Mouse (Mus musculus) heart, embryonic 11.5 days (tissue): ENCODE results near the gene H3f3b. TPM values are rescaled to one million over a fixed set of nuclear protein-coding genes. Genes with fewer than 3 reads are reported as not detected.
"Not testable (repeated sequence)": the region's sequence is repeated elsewhere in the genome, so short reads cannot be mapped to it uniquely, and the experiment has no call there.

Experiments
- ATAC-seq: fragments of 200-750 bp; cut with Nextera tagmentation; replicated peaks from 2 replicates; pipeline ENCODE4 v1.8.0; 2017; ENCODE audit warnings: moderate library complexity; ENCODE audit not compliant: insufficient number of reproducible peaks, low FRiP score, low TSS enrichment
- H3K27ac ChIP-seq: fragments of 300-500 bp; sonication (generic); 2 replicates; pipeline ENCODE4 v1.5.1; 2014; ENCODE audit warnings: mild to moderate bottlenecking, low read depth, low read length
- H3K27me3 ChIP-seq: fragments of 300-500 bp; sonication (generic); 2 replicates; pipeline ENCODE4 v1.6.1; 2014; ENCODE audit warnings: mild to moderate bottlenecking, low read length, mixed read lengths; ENCODE audit not compliant: control insufficient read depth, insufficient read depth
- H3K36me3 ChIP-seq: fragments of 300-500 bp; sonication (generic); 2 replicates; pipeline ENCODE4 v1.6.1; 2014; ENCODE audit warnings: mild to moderate bottlenecking, low read length, moderate library complexity, mixed read lengths; ENCODE audit not compliant: control insufficient read depth, insufficient read depth
- H3K4me1 ChIP-seq: fragments of 300-500 bp; sonication (generic); 2 replicates; pipeline ENCODE4 v1.6.1; 2014; ENCODE audit warnings: low read length; ENCODE audit not compliant: control insufficient read depth, insufficient read depth
- H3K4me2 ChIP-seq: fragments of 300-500 bp; sonication (generic); 2 replicates; pipeline ENCODE4 v1.6.1; 2014; ENCODE audit warnings: mild to moderate bottlenecking, moderate library complexity
- H3K4me3 ChIP-seq: fragments of 300-500 bp; sonication (generic); 2 replicates; pipeline ENCODE4 v1.5.1; 2014; ENCODE audit warnings: low read depth, low read length
- H3K9ac ChIP-seq: fragments of 300-500 bp; sonication (generic); 2 replicates; pipeline ENCODE4 v1.6.1; 2014; ENCODE audit warnings: mild to moderate bottlenecking, low read depth, low read length, moderate library complexity
- H3K9me3 ChIP-seq: fragments of 300-500 bp; sonication (generic); replicated peaks from 2 replicates; pipeline ENCODE4 v1.6.1; 2016; ENCODE audit warnings: low read length; ENCODE audit not compliant: control insufficient read depth
- WGBS: fragments of 180-500 bp; shearing (Covaris S2); extraction: QIAGEN DNeasy Blood & Tissue Kit; methylation state at CpG from one replicate; pipeline ENCODE4 v1.1.7; 2014; ENCODE audit not compliant: insufficient replicate concordance; 5-methylcytosine and 5-hydroxymethylcytosine counted together
- polyA plus RNA-seq: library from polyadenylated mRNA; unstranded; fragments of >200 nt; fragmentation: Nextera tagmentation; extraction: Ambion mirVana; gene quantifications from 2 replicates; pipeline ENCODE4 v1.2.1, GENCODE M21; 2014

The H3f3b gene
- polyA plus RNA-seq, 1 experiment from 2014 or later, result 757 TPM

DNA sequence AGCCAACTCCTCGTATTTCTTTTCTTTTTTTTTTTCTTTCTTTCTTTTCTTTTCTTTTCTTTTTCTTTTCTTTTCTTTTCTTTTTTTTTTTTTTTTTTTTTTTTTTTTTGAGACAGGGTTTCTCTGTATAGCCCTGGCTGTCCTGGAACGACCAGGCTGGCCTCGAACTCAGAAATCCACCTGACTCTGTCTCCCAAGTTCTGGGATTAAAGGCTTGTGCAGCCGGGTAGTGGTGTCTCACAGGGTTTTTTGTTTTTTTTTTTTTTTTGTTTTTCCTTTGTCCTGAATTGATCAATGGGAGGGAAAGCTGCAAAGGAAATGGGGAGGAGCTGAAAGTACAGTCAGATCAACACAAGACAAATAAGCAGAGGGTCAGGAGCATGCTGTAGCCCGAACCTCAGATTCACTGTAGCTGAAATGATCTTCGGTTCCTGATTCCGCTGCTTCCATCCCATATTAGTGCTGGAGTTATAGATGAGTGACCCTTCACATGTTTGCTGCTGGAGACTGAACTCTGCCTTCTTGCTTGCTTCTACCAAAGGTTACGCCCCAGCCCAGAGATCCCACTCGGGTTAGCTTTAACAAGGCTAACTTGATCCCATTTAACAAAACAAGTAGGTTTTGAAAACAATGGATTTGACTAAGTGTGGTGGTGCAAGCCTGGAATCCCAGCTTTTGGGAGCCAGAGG lies 559 bp upstream of the H3f3b start:
- Histone ChIP-seq H3K4me1 (peaks cover 20% of the 10 kb centered on the region), H3K9me3 (no peaks in the 10 kb centered on the region), H3K36me3 (no peaks in the 10 kb centered on the region), H3K27me3 (no peaks in the 10 kb centered on the region), H3K4me2 (no peak overlapping the region), H3K4me3 (no peak overlapping the region), H3K9ac (no peak overlapping the region), H3K27ac (no peak overlapping the region)
- no peak for ATAC-seq
- 79% methylated on average over 9 of the region's 9 CpGs for WGBS

DNA sequence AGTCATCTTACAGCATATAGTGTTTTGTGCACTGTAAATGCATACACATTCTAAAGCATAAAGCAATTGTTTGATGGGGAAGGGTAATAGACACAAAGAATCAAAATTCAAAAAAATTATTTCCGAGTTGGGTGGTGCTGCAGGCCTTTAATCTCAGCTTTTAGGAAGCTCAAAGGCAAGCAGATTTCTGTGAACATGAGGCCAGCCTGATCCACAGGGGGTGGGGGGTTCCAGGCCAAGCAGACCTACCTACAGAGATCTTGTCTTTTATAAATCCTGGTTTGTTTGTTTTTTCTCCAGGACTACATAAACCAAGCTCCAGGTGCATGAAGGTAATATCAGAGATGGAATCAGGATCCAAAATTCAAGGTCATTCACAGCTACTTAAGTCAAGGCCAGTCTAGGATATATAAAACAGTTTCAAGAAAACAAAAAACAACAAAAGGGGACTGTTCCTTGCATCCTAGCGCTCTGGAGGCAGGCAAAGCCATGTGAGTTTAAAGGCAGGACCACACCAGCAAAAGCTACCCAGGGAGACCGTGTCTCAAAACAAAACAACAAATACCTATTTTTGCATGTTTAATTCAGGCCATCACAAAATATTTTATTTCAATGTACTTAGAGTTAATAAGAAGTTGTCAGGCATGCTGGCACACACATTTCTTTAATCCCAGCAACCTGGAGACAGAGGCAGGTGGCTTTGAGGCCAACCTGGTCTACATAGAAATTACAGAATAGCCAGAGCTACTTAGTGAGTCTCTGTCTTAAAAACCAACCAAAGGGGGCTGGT lies 2.5 kb downstream of the H3f3b start:
- Histone ChIP-seq H3K36me3 (peaks cover 2% of the 10 kb centered on the region; the same call in 1 of the 2 replicates), H3K4me1 (peaks cover 7% of the 10 kb centered on the region; the same call in 1 of the 2 replicates), H3K9ac (no peak overlapping the region), H3K4me3 (no peak overlapping the region), H3K27me3 (no peaks in the 10 kb centered on the region), H3K4me2 (no peak overlapping the region), H3K9me3 (no peaks in the 10 kb centered on the region), H3K27ac (no peak overlapping the region)
- 81% methylated on average over 3 of the region's 3 CpGs for WGBS
- no peak for ATAC-seq

DNA sequence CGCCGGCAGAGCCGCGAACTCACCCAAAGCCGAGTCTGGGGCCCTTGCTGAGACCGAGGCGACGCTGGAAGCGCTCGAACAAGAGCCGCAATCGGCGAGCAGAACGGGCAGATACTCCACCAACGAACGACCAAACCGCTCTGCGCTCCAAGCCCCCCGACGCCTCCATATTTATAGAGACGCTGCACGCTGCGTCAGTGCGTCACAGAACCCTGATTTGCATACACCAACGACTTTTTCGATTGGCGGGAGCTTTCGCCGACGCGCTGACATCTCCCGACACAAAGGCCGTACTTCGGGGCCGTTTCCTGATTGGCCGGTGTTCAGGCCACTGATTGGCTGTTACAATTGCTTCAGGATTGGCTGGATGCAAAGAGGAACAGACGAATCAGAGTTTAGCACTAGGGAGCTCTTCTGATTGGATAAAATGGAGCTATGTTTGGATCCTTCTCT lies 3.4 kb downstream of the H3f3b start:
- Histone ChIP-seq H3K4me1 (peaks cover 4% of the 10 kb centered on the region; the same call in 1 of the 2 replicates), H3K4me2 (peak overlapping the region; percentile 65), H3K27ac (peak overlapping the region; percentile 100), H3K36me3 (peaks cover 2% of the 10 kb centered on the region; the same call in 1 of the 2 replicates), H3K9me3 (no peaks in the 10 kb centered on the region), H3K4me3 (peak overlapping the region; percentile 97), H3K9ac (peak overlapping the region; percentile 100), H3K27me3 (no peaks in the 10 kb centered on the region)
- under 1% methylated on average over 37 of the region's 37 CpGs for WGBS
- ATAC-seq, result peak; percentile 94

DNA sequence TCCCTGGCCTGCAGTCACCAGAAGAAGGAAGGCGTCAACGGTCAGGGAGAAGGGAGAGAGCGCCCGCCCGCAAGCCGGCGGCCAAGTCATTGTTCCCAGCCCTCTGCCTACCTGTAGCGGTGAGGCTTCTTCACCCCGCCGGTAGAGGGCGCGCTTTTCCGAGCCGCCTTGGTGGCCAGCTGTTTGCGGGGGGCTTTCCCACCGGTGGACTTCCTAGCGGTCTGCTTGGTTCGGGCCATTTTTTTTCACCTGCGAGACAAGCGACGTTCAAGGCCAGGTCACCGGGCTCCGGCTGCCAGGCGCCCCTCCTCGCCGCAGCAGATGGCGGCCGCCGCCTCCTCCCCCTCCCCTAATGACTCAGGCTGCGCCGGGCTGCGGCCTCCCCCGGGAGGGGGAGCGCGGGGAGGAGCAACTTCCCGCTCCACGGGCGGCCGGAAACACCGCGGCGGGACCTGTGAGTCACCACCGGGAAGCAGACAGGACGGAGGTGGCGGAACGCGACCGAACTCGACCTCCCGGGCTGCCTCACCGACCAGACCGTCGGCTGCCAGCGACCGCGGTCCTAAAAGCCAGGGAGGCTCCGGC lies 3.9 kb downstream of the H3f3b start:
- peak overlapping the region; percentile 65 for H3K4me2 ChIP-seq
- no peaks in the 10 kb centered on the region for H3K9me3 ChIP-seq
- peaks cover 2% of the 10 kb centered on the region; the same call in 1 of the 2 replicates for H3K36me3 ChIP-seq
- under 1% methylated on average over 52 of the region's 57 CpGs for WGBS
- peak; percentile 73 for ATAC-seq
- H3K27me3 ChIP-seq, result no peaks in the 10 kb centered on the region
- H3K4me1 ChIP-seq, result peaks cover 4% of the 10 kb centered on the region; the same call in 1 of the 2 replicates
- peak overlapping the region; percentile 97 for H3K4me3 ChIP-seq
- H3K27ac ChIP-seq, result peak overlapping the region; percentile 100
- peak overlapping the region; percentile 100 for H3K9ac ChIP-seq

DNA sequence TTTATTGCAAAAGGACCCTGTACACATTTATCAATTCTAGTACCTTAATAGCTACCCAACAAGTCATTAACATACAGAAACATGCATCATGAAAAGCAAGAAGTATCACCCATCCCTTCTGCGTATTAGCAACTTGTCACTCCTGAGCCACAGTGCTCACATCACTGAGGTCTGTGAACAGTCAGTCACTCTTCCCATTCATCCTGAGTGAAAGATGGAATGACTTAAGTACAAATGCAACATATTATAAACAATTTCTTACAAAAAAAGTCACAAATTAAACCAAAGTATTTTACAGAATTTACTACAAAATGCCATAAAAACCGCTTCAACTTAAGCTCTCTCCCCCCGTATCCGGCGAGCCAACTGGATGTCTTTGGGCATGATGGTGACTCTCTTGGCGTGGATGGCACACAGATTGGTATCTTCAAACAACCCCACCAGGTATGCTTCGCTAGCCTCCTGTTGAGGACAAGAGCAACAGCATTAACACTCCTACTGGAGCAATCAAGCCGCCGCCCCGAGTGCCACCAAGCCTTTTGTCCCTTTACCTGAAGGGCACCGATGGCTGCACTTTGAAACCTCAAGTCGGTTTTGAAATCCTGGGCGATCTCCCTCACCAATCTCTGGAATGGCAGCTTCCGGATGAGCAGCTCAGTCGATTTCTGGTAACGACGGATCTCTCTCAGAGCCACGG lies 4.5 kb downstream of the H3f3b start:
- H3K9me3 ChIP-seq, H3K4me1 ChIP-seq, ATAC-seq, H3K27me3 ChIP-seq, H3K36me3 ChIP-seq: not testable (repeated sequence)
- peak overlapping the region; percentile 65 for H3K4me2 ChIP-seq
- peak overlapping the region; percentile 100 for H3K9ac ChIP-seq
- peak overlapping the region; percentile 97 for H3K4me3 ChIP-seq
- 6% methylated on average over 18 of the region's 18 CpGs for WGBS
- peak overlapping the region; percentile 100 for H3K27ac ChIP-seq

DNA sequence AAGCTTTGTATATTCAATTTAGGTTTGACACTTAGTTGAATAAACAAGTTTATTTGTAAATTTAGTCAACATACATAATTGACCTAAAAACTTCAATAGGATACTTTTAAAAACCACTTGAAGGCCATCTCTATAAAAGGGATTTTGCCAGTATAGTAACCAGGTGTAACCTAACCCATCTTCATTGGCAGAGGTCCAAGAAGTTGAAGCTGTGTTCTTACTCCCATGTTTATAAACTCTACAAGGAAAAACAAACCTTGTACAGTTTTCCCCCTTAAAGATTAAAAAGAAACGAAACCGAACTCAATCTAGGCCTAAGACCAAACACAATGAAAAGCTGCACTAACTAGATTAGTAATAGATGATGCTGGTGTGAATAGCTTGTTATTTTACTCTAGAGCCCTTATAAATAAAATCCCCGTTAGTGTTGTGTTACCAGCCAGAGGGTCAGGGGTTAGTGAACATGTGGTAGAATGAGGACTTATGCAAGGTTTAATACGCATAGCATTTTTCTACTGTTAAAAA lies 5.4 kb downstream of the H3f3b start:
- no peaks in the 10 kb centered on the region for H3K27me3 ChIP-seq
- peak overlapping the region; percentile 31 for H3K4me3 ChIP-seq
- no peaks in the 10 kb centered on the region for H3K9me3 ChIP-seq
- H3K4me2 ChIP-seq, result peak overlapping the region; percentile 61
- ATAC-seq, result no peak
- H3K36me3 ChIP-seq, result peaks cover 2% of the 10 kb centered on the region; the same call in 1 of the 2 replicates
- peaks cover 4% of the 10 kb centered on the region; the same call in 1 of the 2 replicates for H3K4me1 ChIP-seq
- no peak overlapping the region for H3K27ac ChIP-seq
- WGBS, result 79% methylated on average over 4 of the region's 4 CpGs
- H3K9ac ChIP-seq, result no peak overlapping the region

DNA sequence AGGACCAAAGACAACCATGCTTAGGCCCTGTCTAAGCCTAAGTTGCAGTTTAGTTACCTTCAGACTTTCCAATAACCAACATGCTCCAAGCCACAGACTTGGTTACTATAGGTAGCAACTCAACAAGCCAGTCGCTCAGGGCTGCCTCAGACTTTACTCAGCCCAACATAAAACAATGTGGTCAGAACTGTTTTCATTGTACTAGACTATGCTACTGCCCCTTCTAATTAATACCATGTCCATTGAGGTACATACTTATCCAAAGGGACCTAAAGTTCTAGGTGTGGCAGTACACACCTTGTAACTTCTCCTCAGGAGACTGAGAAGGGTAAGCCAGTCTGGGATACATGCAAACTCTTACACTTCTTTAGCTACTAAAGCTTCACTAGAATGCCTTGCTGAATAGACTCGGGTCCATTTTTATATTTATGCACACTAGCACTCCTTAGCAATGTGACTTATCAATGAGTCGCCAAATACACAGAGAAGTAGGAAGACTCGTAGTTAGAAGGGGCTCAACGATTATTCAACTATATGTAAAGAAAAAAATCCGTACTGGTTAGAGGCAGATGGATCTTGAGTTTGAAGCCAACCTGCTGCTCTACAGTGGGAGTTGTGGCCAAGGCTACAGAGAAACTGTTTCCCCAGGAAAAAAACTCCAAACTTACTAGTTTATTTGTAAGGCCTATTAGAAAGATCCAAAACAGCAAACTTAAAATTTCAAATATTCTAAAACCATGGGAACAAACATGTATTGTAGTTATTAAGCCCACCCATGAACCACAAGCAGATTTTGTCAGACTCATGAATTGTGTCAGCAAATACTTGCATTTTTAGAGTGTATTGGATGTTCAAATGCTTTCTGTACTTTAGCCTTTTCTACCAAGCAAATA lies 6.2 kb downstream of the H3f3b start:
- no peak overlapping the region for H3K27ac ChIP-seq
- H3K4me3 ChIP-seq, result no peak overlapping the region
- peaks cover 4% of the 10 kb centered on the region; the same call in 1 of the 2 replicates for H3K4me1 ChIP-seq
- H3K9ac ChIP-seq, result no peak overlapping the region
- no peaks in the 10 kb centered on the region for H3K27me3 ChIP-seq
- no peak overlapping the region for H3K4me2 ChIP-seq
- ATAC-seq, result no peak
- H3K9me3 ChIP-seq, result no peaks in the 10 kb centered on the region
- peaks cover 2% of the 10 kb centered on the region; the same call in 1 of the 2 replicates for H3K36me3 ChIP-seq
- WGBS, result 81% methylated on average over 6 of the region's 6 CpGs
